Mouse (Mus musculus): Measurements from ENCODE around the gene Pate2. TPM values are rescaled to one million over a fixed set of nuclear protein-coding genes. Genes with fewer than 3 reads are reported as not detected.

Pate2 gene
- total RNA-seq, 2 experiments from 2014 or later = 0.74 to 0.79 TPM

GRCm38 (mm10) chr9:35687013-35687412 lies 116.9 kb downstream of the Pate2 start, which contains the start of gene Pate1:
Gene Pate1 (minus strand): TSS chr9:35687390.
- Histone ChIP-seq H3K4me3 (no peak within 1 kb of the TSS), H3K27ac (no peak within 1 kb of the TSS)
- no peak for TF ChIP-seq CTCF (conservative IDR thresholded peaks at IDR 0.05)
- peak; percentile 10 to 11 for DNase-seq (ENCODE audit: low spot score in 2 of 2)

- Histone ChIP-seq H3K4me3 (no peak overlapping the region), H3K27ac (no peak overlapping the region)
- no peak for TF ChIP-seq CTCF (conservative IDR thresholded peaks at IDR 0.05)
- no peak for DNase-seq (ENCODE audit: low spot score in 2 of 2)
Observed at GRCm38 (mm10) chr9:35691924-35692323, 121.8 kb downstream of the Pate2 start.

DNA sequence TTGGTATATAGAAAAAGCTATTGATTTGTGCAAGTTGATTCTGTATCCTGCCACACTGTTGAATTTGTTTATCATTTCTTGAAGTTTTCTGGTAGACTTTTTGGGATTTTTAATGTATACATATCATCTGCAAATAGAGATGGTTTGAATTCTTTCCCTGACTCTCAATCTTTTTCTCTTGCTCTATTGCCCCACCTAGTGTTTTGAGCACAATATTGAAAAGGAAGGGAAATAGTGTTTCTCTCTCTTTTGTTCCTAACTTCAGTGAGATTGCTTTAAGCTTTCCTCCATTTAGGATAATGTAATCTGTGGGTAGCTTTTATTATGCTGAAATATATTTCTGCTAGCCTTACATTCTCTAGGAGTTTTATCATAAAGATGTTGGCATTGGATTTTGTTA lies 137.2 kb downstream of the Pate2 start:
- peak; percentile 75 for TF ChIP-seq CTCF (conservative IDR thresholded peaks at IDR 0.05)
- DNase-seq (ENCODE audit: low spot score in 2 of 2) = peak in 1 of 2 experiments; percentile 0
- Histone ChIP-seq H3K27ac (no peak overlapping the region), H3K4me3 (no peak overlapping the region)

Other genes starting within 250 kb of the Pate2 start
- gene Cdon, start 149.2 kb upstream of the Pate2 start, total RNA-seq (2021) = 10 to 100 TPM; 11.3 to 14.2 TPM
- gene Gm1113, start 52.0 kb upstream of the Pate2 start, total RNA-seq (2021) = not detected
- gene Ddx25, start 11.8 kb upstream of the Pate2 start, total RNA-seq (2021) = 10 to 100 TPM; 13.9 to 14.9 TPM
- 10 to 100 TPM; 13.0 to 14.2 TPM for gene Pus3, start 11.7 kb upstream of the Pate2 start, total RNA-seq (2021)
- gene Hyls1, start 114 bp downstream of the Pate2 start, total RNA-seq (2021) = 10 to 100 TPM; 13.0 to 15.8 TPM
- gene Pate4, start 41.7 kb downstream of the Pate2 start, total RNA-seq (2021) = not detected
- gene Pate3, start 77.9 kb downstream of the Pate2 start, total RNA-seq (2021) = not detected
- gene Pate1, start 117.1 kb downstream of the Pate2 start, total RNA-seq (2021) = not detected
- not detected for gene Gm17677, start 170.8 kb downstream of the Pate2 start, total RNA-seq (2021)
- gene Gm17727, start 207.8 kb downstream of the Pate2 start, total RNA-seq (2021) = not detected
- gene Gm27235, start 219.8 kb downstream of the Pate2 start, total RNA-seq (2021) = not detected
- gene D730048I06Rik, start 219.8 kb downstream of the Pate2 start, total RNA-seq (2021) = not detected

All from layer of hippocampus, adult 2 months (tissue).